Mouse (Mus musculus) liver, embryonic 14.5 days (tissue): ENCODE measurements at regions not wholly inside any gene's neighbourhood (a gene's known extent, or its start where the extent isn't known, plus 50 kb on each side); places are given as distances from the start of the nearest gene placed in this dataset.

Experiments
- ATAC-seq: fragments of 200-750 bp; cut with Nextera tagmentation; 2 replicates; pipeline ENCODE4 v1.8.0; 2017; ENCODE audit warnings: moderate number of reproducible peaks, mild to moderate bottlenecking, moderate library complexity; ENCODE audit not compliant: insufficient read depth
- DNase-seq, 3 experiments: peaks; one replicate each; pipeline ENCODE4 v3.0.0-alpha.2; 2012 to 2013; ENCODE audit warnings: low read depth in 3 of 3, low spot score in 3 of 3
- H3K27ac ChIP-seq: fragments of 300-500 bp; sonication (generic); 2 replicates; pipeline ENCODE4 v1.5.1; 2014; ENCODE audit warnings: moderate library complexity, mild to moderate bottlenecking, control low read depth, inconsistent platforms
- H3K27me3 ChIP-seq: fragments of 300-500 bp; sonication (generic); 2 replicates; pipeline ENCODE4 v1.6.1; 2014; ENCODE audit warnings: mild to moderate bottlenecking, low read length, moderate library complexity; ENCODE audit not compliant: control insufficient read depth, insufficient read depth
- H3K36me3 ChIP-seq: fragments of 300-500 bp; sonication (generic); replicated peaks from 2 replicates; pipeline ENCODE4 v1.6.1; 2014; ENCODE audit warnings: low read depth; ENCODE audit not compliant: control insufficient read depth, insufficient read depth
- H3K4me1 ChIP-seq, 2 experiments: fragments of 200-500 bp in 1 of 2; fragments of 300-500 bp in 1 of 2; sonication (generic) in 1 of 2; replicated peaks; 2 replicates each; pipeline ENCODE4 v1.6.1; 2012 to 2014; ENCODE audit warnings: antibody characterized with exemption in 1 of 2, inconsistent platforms in 1 of 2, low read length in 1 of 2; ENCODE audit not compliant: control insufficient read depth in 2 of 2, insufficient read depth in 2 of 2
- H3K4me2 ChIP-seq: fragments of 300-500 bp; sonication (generic); 2 replicates; pipeline ENCODE4 v1.6.1; 2014; ENCODE audit warnings: low read depth, mild to moderate bottlenecking, control low read depth, moderate library complexity
- H3K4me3 ChIP-seq, 2 experiments: fragments of 200-500 bp in 1 of 2; fragments of 300-500 bp in 1 of 2; sonication (generic) in 1 of 2; 2 replicates each; pipeline ENCODE4 v1.5.1; 2012 to 2014; ENCODE audit warnings: low read depth in 2 of 2, low read length in 2 of 2, mild to moderate bottlenecking in 2 of 2, control low read depth in 1 of 2, inconsistent platforms in 1 of 2, moderate library complexity in 1 of 2; ENCODE audit not compliant: insufficient read depth in 1 of 2
- H3K9ac ChIP-seq: fragments of 300-500 bp; sonication (generic); replicated peaks from 2 replicates; pipeline ENCODE4 v1.6.1; 2014; ENCODE audit warnings: mild to moderate bottlenecking, control low read depth, moderate library complexity
- H3K9me3 ChIP-seq: fragments of 300-500 bp; sonication (generic); 2 replicates; pipeline ENCODE4 v1.6.1; 2016; ENCODE audit warnings: low read length, mixed read lengths; ENCODE audit not compliant: control insufficient read depth
- CTCF ChIP-seq: IDR thresholded peaks from 2 replicates; pipeline ENCODE4 v1.5.1; 2016; ENCODE audit warnings: antibody characterized with exemption, low read depth, control low read depth
- EP300 ChIP-seq: IDR thresholded peaks from 2 replicates; pipeline ENCODE4 v1.6.1; 2016; ENCODE audit warnings: antibody characterized with exemption, low read depth
- WGBS: fragments of 180-500 bp; shearing (Covaris S2); extraction: QIAGEN DNeasy Blood & Tissue Kit; methylation state at CpG from one replicate; pipeline ENCODE4 v1.1.7; 2014; ENCODE audit not compliant: insufficient replicate concordance; 5-methylcytosine and 5-hydroxymethylcytosine counted together

DNA sequence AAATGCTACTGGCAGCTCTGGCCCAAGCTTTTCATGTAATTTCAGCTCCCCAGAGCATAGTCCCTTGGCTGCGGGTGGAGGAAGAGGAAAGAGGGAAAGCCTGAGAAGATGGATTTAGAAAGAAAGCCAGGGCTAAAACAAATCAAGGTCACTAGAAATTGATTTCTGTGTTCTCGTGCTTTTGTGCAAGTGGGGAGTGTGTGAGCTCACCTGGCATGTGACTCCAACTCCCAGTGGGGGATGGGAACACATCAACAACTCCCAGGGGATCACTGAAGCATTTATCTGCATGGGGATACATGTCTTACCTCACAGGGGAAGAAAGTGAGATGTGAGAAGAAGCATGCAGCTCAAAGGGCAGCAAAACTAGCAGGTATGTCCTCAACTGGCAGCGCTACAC is 319.6 kb upstream of the Id2 start:
- H3K36me3 ChIP-seq: no peaks in the 10 kb centered on the region
- H3K4me1 ChIP-seq: peaks cover 0 to 2% of the 10 kb centered on the region in 2 experiments; a peak in 1 of 4 replicates
- no peaks in the 10 kb centered on the region for H3K27me3 ChIP-seq
- WGBS: 52% methylated on average over 3 of the region's 3 CpGs
- H3K9ac ChIP-seq: no peak overlapping the region
- no peak overlapping the region for H3K4me2 ChIP-seq
- no peak for ATAC-seq
- TF ChIP-seq CTCF (no peak), EP300 (no peak)
- H3K4me3 ChIP-seq: no peak overlapping the region
- no peak for DNase-seq
- no peaks in the 10 kb centered on the region for H3K9me3 ChIP-seq
- H3K27ac ChIP-seq: no peak overlapping the region

DNA sequence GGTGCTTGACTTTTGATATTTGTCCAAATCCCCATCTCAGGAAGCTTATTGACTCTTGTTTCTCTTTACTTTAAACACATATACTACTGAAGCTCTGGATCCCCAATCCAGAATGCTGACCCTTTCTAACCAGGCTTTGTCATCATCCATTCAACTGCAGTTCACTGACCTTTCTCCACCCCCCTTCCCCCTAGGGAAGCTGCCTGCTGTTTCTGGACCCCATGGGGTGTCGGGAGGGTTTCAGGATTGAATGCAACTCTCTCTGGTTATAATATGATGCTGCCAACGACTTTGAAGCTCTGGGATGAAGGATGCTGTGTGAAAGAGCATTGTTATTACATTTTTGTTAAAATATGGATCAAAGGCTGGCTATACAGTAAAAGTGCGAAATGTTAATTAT is 318.7 kb upstream of the Id2 start:
- no peak for TF ChIP-seq EP300
- TF ChIP-seq CTCF: no peak

DNA sequence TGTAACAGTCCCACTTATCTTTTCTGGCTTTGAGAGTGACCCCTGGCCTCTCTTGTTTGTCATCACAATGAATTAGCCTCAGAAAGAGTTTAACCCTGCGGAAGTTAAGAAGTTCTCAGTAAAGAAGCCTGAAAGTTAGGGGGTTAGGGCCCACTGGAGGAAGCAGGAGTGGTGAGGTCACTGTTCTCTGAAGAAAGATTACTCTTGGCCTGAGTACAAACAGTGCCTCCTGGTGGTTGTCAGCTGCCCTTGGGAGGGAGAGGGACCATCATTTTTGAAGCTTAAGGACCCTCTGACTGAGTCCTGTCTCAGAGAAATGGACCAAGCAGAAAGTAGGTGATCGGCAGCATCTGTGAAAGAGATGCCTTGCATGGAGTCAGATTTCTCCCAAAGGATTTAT is 318.3 kb upstream of the Id2 start:
- 36% methylated on average over 2 of the region's 2 CpGs for WGBS
- Histone ChIP-seq H3K36me3 (no peaks in the 10 kb centered on the region), H3K4me2 (no peak overlapping the region), H3K4me1 (peaks cover 0 to 2% of the 10 kb centered on the region in 2 experiments; a peak in 1 of 4 replicates), H3K4me3 (no peak overlapping the region), H3K9ac (no peak overlapping the region), H3K27me3 (no peaks in the 10 kb centered on the region), H3K27ac (no peak overlapping the region), H3K9me3 (no peaks in the 10 kb centered on the region)
- DNase-seq: no peak
- TF ChIP-seq EP300 (no peak), CTCF (peak; percentile 48)
- no peak for ATAC-seq

More for the DNA sequence above, 318.7 kb upstream of the Id2 start:
- Histone ChIP-seq H3K4me1 (peaks cover 0 to 2% of the 10 kb centered on the region in 2 experiments; a peak in 1 of 4 replicates), H3K27me3 (no peaks in the 10 kb centered on the region), H3K4me3 (no peak overlapping the region), H3K4me2 (no peak overlapping the region), H3K9me3 (no peaks in the 10 kb centered on the region), H3K9ac (no peak overlapping the region), H3K27ac (no peak overlapping the region), H3K36me3 (no peaks in the 10 kb centered on the region)
- WGBS: 49% methylated on average over 3 of the region's 3 CpGs
- ATAC-seq: no peak
- DNase-seq: no peak

DNA sequence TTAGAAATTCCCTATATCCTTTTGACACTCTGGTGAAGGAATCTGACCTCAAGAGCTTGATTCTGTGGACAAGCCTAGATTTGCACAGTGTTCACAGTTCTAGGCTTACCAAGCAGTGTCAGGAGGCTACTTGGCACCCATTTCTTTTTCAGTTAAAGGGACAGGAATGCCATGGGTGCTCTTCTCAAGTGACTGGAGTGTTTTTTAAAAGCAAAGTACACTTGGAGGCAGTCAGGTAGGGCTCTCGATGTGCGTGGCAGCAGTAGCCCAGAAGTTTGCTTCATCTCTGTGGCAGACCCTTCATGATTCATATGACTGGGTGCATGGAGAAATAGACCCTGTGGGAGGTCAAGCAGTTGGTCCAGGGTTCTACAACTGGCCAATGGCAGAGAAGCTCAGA is 310.4 kb upstream of the Id2 start:
- Histone ChIP-seq H3K27ac (no peak overlapping the region), H3K4me3 (no peak overlapping the region), H3K4me2 (no peak overlapping the region), H3K27me3 (no peaks in the 10 kb centered on the region), H3K9me3 (no peaks in the 10 kb centered on the region), H3K4me1 (no peaks in the 10 kb centered on the region), H3K36me3 (no peaks in the 10 kb centered on the region), H3K9ac (no peak overlapping the region)
- no peak for DNase-seq
- no peak for ATAC-seq
- 69% methylated on average over 2 of the region's 2 CpGs for WGBS
- TF ChIP-seq CTCF: no peak
- no peak for TF ChIP-seq EP300

DNA sequence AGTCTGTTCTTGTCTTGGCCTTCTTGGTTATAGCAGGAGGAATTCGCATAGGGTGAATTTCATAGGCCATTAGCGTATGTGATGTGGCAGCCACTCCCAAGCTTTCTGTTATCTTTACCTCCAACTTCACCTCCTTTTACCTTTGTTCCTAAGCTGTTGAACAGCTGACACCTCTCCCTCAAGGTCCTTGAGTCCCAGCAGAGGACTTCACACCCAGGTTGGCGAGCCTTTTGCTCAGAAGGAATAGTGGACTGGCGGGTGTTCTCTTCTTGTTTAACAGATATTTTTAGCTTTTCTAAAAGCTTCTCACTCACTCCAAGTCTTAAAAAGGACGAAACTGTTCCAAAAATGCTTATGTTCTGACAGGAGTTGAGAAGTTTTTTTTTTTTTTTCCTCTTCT is 303.4 kb upstream of the Id2 start:
- no peak overlapping the region for H3K27ac ChIP-seq
- no peak overlapping the region for H3K4me3 ChIP-seq
- H3K27me3 ChIP-seq: no peaks in the 10 kb centered on the region
- H3K9ac ChIP-seq: no peak overlapping the region
- TF ChIP-seq EP300 (no peak), CTCF (no peak)
- H3K4me1 ChIP-seq: no peaks in the 10 kb centered on the region
- 50% methylated on average over 5 of the region's 5 CpGs for WGBS
- H3K9me3 ChIP-seq: no peaks in the 10 kb centered on the region
- no peak overlapping the region for H3K4me2 ChIP-seq
- no peaks in the 10 kb centered on the region for H3K36me3 ChIP-seq
- DNase-seq (no peak), ATAC-seq (no peak)

DNA sequence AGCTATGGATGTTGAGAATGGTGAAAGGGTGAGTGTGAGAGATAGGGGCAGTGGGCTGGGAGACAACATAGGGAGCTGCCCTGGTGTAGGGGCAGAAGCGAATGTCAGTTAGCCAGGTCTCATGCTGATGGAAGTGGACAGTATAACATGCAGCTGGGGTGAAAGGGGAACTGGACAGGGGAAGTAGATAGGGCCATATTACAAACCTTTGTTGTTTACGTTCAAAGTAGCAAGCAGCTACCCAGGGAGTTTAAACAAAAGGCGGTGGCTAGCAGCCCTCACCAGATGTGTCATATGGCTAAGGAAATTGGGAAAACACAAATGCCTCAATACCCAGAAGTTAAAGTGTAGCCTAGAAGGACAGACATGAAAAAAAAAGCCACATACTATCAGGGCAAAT is 301.8 kb upstream of the Id2 start:
- Histone ChIP-seq H3K4me2 (no peak overlapping the region), H3K9me3 (no peaks in the 10 kb centered on the region), H3K27me3 (no peaks in the 10 kb centered on the region), H3K4me1 (no peaks in the 10 kb centered on the region), H3K4me3 (no peak overlapping the region), H3K36me3 (no peaks in the 10 kb centered on the region), H3K27ac (no peak overlapping the region), H3K9ac (no peak overlapping the region)
- no peak for DNase-seq
- no peak for TF ChIP-seq CTCF
- no peak for TF ChIP-seq EP300
- 34% methylated on average over 3 of the region's 3 CpGs for WGBS
- no peak for ATAC-seq
